Mouse (Mus musculus): ENCODE data around the gene Cog8. TPM values are rescaled to one million over a fixed set of nuclear protein-coding genes. Genes with fewer than 3 reads are reported as not detected.
"Not testable (repeated sequence)": the region's sequence is repeated elsewhere in the genome, so short reads cannot be mapped to it uniquely, and the experiment has no call there.

Cog8 gene
- polyA plus RNA-seq, 1 experiment from 2014 or later, result 38.2 TPM

- peaks cover 5% of the 10 kb centered on the region for H3K36me3 ChIP-seq
- WGBS, result under 1% methylated on average over 40 of the region's 40 CpGs
- no peaks in the 10 kb centered on the region for H3K27me3 ChIP-seq (ENCODE audit: low read depth, poor library complexity, severe bottlenecking)
- peak overlapping the region; percentile 98 for H3K4me3 ChIP-seq
- no peaks in the 10 kb centered on the region for H3K9me3 ChIP-seq (replicated peaks)
- H3K4me1 ChIP-seq, result peaks cover 33% of the 10 kb centered on the region
- DNase-seq (ENCODE audit: low spot score), result no peak
- H3K27ac ChIP-seq (replicated peaks), result peak overlapping the region; percentile 91
These were observed 24.9 kb downstream of the Cog8 start for GRCm38 (mm10) chr8:107031577-107032090.

DNA sequence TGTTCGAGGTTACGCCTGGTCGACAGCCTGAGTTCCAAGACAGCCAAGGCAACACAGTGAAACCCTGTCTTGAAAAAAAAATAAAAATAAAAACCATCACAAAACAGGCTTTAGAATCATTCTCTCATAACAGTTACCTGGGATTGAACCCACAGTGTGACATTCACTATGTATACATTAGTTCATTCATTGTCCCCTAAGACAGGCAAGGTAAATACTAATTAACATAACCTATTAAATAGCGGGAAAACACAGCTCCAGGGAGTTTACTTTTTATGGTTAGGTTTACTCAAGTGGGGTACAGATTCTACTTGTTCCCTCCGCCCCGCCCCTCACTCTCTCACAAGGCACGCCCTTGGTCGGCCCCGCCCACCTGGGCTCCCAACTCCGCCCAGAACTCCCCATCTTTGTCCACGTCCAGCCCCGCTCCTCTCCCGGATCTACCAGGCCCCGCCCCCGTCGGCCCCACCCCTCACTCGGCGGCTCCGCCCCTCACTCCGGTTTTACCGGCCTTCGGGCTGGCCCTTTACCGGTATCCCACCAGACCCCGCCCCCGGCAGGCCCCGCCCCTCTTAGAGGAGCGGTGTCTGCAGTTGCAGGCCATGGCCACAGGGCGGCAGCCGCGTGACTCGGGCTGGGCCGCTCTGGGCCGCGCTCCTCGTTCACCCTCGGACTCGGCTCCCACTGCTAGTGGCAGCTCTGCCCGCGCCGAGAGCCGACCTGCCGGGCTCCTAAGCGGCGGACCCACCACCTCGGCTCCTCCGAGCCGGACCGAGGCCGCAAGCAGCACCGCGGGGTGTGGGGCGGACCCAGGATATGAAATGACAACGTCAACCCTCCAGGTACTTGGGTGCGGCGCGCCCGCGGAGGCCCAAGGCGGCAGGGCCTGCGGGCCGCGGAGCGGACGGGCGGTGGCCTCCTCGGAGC is 25.6 kb downstream of the Cog8 start, which contains the start of gene Vps4a:
TSS of gene Vps4a (plus strand) at position 573 of the 927 bp plus-strand sequence.
- no peaks in the 10 kb centered on the region for H3K27me3 ChIP-seq (ENCODE audit: low read depth, poor library complexity, severe bottlenecking)
- peaks cover 33% of the 10 kb centered on the region for H3K4me1 ChIP-seq
- DNase-seq (ENCODE audit: low spot score), result peak; percentile 96
- no peaks in the 10 kb centered on the region for H3K36me3 ChIP-seq
- H3K27ac ChIP-seq (replicated peaks), result peak within 1 kb of the TSS; percentile 91
- WGBS, result 5% methylated on average over 65 of the region's 66 CpGs
- H3K9me3 ChIP-seq (replicated peaks), result no peaks in the 10 kb centered on the region
- H3K4me3 ChIP-seq, result peak within 1 kb of the TSS; percentile 98

DNA sequence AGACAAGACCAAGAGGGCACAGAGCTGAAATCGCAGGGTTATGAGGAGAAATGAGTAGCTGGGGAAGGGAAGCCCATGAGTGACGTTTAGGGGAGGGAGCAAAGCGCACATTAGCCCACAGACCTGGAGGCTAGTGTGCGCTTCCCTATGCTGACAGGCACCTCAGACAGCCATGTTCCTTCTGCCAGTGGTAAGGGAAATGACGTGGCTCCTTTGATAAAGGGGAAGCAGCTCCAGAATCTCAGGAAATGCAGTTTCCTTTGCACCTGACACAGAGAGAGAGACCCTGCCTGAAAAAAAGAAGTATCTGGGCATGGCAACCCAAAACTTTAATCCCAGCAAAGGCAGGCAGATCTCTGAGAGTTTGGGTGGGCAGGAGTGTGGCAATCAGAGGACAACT is 26.4 kb downstream of the Cog8 start:
- Histone ChIP-seq H3K9me3 (replicated peaks) (no peaks in the 10 kb centered on the region), H3K4me1 (peaks cover 33% of the 10 kb centered on the region), H3K27me3 (ENCODE audit: low read depth, poor library complexity, severe bottlenecking) (no peaks in the 10 kb centered on the region), H3K4me3 (no peak overlapping the region), H3K27ac (replicated peaks) (no peak overlapping the region), H3K36me3 (no peaks in the 10 kb centered on the region)
- DNase-seq (ENCODE audit: low spot score), result no peak
- WGBS, result 85% methylated on average over 5 of the region's 5 CpGs

GRCm38 (mm10) chr8:107029310-107029709 is 27.2 kb downstream of the Cog8 start:
- Histone ChIP-seq H3K9me3 (replicated peaks) (no peaks in the 10 kb centered on the region), H3K4me1 (peaks cover 29% of the 10 kb centered on the region), H3K36me3 (no peaks in the 10 kb centered on the region), H3K27me3 (ENCODE audit: low read depth, poor library complexity, severe bottlenecking) (no peaks in the 10 kb centered on the region), H3K4me3 (no peak overlapping the region), H3K27ac (replicated peaks) (no peak overlapping the region)
- DNase-seq (ENCODE audit: low spot score), result no peak
- 80% methylated on average over 3 of the region's 3 CpGs for WGBS

DNA sequence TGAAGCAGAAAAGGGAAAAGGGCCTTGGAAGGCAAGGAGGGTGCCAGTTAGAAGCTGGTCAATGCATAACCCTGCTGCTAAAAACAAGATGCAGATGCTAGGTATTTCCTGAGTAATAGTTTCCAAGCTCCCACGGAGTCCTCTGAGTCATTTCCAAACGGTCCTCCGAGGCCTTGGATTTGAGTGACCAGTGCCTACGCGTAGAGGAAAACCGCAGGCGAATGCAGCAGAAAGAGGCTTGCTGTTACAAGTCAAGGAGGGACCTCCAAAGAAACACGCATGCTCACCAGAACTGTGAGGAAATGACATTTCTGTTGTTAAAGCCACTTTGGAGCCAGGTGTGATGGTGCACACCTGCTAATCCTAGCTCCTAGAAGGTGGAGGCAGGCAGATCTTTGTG is 33.0 kb downstream of the Cog8 start:
- Histone ChIP-seq H3K4me3 (no peak overlapping the region), H3K27me3 (ENCODE audit: low read depth, poor library complexity, severe bottlenecking) (no peaks in the 10 kb centered on the region), H3K36me3 (no peaks in the 10 kb centered on the region), H3K27ac (replicated peaks) (no peak overlapping the region), H3K9me3 (replicated peaks) (no peaks in the 10 kb centered on the region), H3K4me1 (no peaks in the 10 kb centered on the region)
- DNase-seq (ENCODE audit: low spot score), result no peak
- 95% methylated on average over 8 of the region's 8 CpGs for WGBS

- Histone ChIP-seq H3K9me3 (replicated peaks) (no peaks in the 10 kb centered on the region), H3K4me3 (no peak overlapping the region), H3K27ac (replicated peaks) (no peak overlapping the region), H3K4me1 (no peaks in the 10 kb centered on the region), H3K27me3 (ENCODE audit: low read depth, poor library complexity, severe bottlenecking) (no peaks in the 10 kb centered on the region), H3K36me3 (peaks cover 30% of the 10 kb centered on the region)
- no peak for DNase-seq (ENCODE audit: low spot score)
- WGBS, result 88% methylated on average over 1 of the region's 1 CpGs
These were observed 41.6 kb downstream of the Cog8 start for GRCm38 (mm10) chr8:107014915-107015314.

- WGBS, result 81% methylated on average over 2 of the region's 2 CpGs
- H3K36me3 ChIP-seq, result peaks cover 42% of the 10 kb centered on the region
- H3K4me1 ChIP-seq, result no peaks in the 10 kb centered on the region
- DNase-seq (ENCODE audit: low spot score), result no peak
- no peaks in the 10 kb centered on the region for H3K9me3 ChIP-seq (replicated peaks)
- H3K27me3 ChIP-seq (ENCODE audit: low read depth, poor library complexity, severe bottlenecking), result no peaks in the 10 kb centered on the region
- H3K4me3 ChIP-seq, result no peak overlapping the region
- no peak overlapping the region for H3K27ac ChIP-seq (replicated peaks)
These were observed 43.8 kb downstream of the Cog8 start for GRCm38 (mm10) chr8:107012666-107013065.

DNA sequence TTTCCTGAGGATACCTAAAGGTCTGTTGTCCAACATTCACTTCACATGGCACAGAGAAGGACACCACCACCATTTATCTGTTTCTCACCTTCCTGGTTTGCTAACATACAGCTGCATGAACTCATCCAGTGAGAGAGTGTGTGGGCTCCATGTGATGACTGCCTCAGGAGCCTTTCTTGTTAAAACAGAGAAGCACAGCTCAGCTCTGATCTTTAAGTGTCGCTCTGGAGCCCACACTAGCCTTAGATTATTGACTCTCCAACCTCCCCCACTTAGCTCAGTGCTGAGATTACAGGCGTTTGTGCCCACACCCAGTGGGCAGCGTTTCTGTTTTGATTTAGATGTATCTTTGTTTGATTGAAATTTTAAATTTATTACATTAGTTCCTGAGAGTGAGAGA is 48.7 kb downstream of the Cog8 start:
- Histone ChIP-seq H3K27ac (replicated peaks) (no peak overlapping the region), H3K36me3 (peaks cover 59% of the 10 kb centered on the region), H3K9me3 (replicated peaks) (no peaks in the 10 kb centered on the region), H3K4me3 (no peak overlapping the region), H3K27me3 (ENCODE audit: low read depth, poor library complexity, severe bottlenecking) (no peaks in the 10 kb centered on the region), H3K4me1 (no peaks in the 10 kb centered on the region)
- DNase-seq (ENCODE audit: low spot score), result no peak
- 92% methylated on average over 3 of the region's 3 CpGs for WGBS

GRCm38 (mm10) chr8:107002532-107002931 is 54.0 kb downstream of the Cog8 start:
- Histone ChIP-seq H3K4me1 (no peaks in the 10 kb centered on the region), H3K9me3 (replicated peaks) (no peaks in the 10 kb centered on the region), H3K27me3 (ENCODE audit: low read depth, poor library complexity, severe bottlenecking) (no peaks in the 10 kb centered on the region), H3K27ac (replicated peaks) (no peak overlapping the region), H3K36me3 (peaks cover 33% of the 10 kb centered on the region), H3K4me3 (no peak overlapping the region)
- DNase-seq (ENCODE audit: low spot score), result peak; percentile 80
- 60% methylated on average over 5 of the region's 5 CpGs for WGBS

- H3K27me3 ChIP-seq (ENCODE audit: low read depth, poor library complexity, severe bottlenecking), result no peaks in the 10 kb centered on the region
These were observed 57.4 kb downstream of the Cog8 start for GRCm38 (mm10) chr8:106999068-106999467.

DNA sequence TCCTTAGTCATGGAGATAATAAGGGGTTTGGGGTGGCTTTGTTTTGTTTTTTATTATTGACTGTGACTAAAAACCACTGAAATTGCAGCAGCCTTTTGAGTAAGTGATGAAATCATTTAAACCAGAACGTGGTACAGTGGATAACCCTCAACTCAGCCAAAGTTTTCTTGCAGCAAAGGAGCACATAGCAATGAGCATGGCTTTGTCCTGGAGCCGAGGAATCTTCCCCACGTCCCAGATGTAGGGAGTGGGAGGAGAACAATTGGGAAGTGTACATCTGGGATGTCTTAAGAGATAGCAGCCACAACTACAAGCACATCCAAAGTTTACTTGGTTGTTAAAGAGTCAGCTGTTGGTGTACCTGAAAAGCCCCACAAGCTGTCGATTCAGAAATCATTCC is 59.1 kb downstream of the Cog8 start:
- WGBS, result 94% methylated on average over 4 of the region's 4 CpGs
- Histone ChIP-seq H3K4me1 (no peaks in the 10 kb centered on the region), H3K4me3 (no peak overlapping the region), H3K27ac (replicated peaks) (no peak overlapping the region), H3K36me3 (peaks cover 50% of the 10 kb centered on the region), H3K9me3 (replicated peaks) (no peaks in the 10 kb centered on the region), H3K27me3 (ENCODE audit: low read depth, poor library complexity, severe bottlenecking) (no peaks in the 10 kb centered on the region)
- DNase-seq (ENCODE audit: low spot score), result no peak

More at GRCm38 (mm10) chr8:106999068-106999467, 57.4 kb downstream of the Cog8 start:
- DNase-seq (ENCODE audit: low spot score), result no peak
- Histone ChIP-seq H3K36me3 (peaks cover 46% of the 10 kb centered on the region), H3K27ac (replicated peaks) (no peak overlapping the region), H3K4me1 (no peaks in the 10 kb centered on the region), H3K4me3 (no peak overlapping the region), H3K9me3 (replicated peaks) (no peaks in the 10 kb centered on the region)
- 88% methylated on average over 1 of the region's 1 CpGs for WGBS

DNA sequence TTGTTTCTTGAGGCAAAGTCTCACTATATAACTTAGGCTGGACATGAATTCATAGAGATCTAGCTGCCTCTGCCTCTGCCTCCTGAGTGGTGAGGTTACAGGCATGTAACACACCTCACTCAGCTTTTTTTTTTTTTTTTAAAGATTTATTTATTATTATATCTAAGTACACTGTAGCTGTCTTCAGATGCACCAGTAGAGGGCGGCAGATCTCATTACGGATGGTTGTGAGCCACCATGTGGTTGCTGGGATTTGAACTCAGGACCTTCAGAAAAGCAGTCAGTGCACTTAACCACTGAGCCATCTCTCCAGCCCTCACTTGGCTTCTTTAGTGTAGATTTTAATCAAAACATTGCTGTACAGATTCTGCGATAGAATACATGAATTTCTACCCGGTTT is 60.1 kb downstream of the Cog8 start:
- H3K9me3 ChIP-seq (replicated peaks); DNase-seq (ENCODE audit: low spot score); H3K4me1 ChIP-seq; H3K4me3 ChIP-seq; H3K27ac ChIP-seq (replicated peaks); H3K27me3 ChIP-seq (ENCODE audit: low read depth, poor library complexity, severe bottlenecking): not testable (repeated sequence)
- peaks cover 54% of the 10 kb centered on the region for H3K36me3 ChIP-seq
- 88% methylated on average over 4 of the region's 4 CpGs for WGBS
